Mouse (Mus musculus) embryonic facial prominence, embryonic 10.5 days (tissue): ENCODE results near the gene Spem1. TPM values are rescaled to one million over a fixed set of nuclear protein-coding genes. Genes with fewer than 3 reads are reported as not detected.

Experiments used
- DNase-seq: peaks from one replicate; pipeline ENCODE4 v3.0.0-alpha.2; 2017; ENCODE audit warnings: low spot score
- H3K27ac ChIP-seq: fragments of 300-500 bp; sonication (generic); replicated peaks from 2 replicates; pipeline ENCODE4 v1.5.1; 2016; ENCODE audit warnings: mild to moderate bottlenecking
- H3K27me3 ChIP-seq: fragments of 300-500 bp; sonication (generic); replicated peaks from 2 replicates; pipeline ENCODE4 v1.6.1; 2016; ENCODE audit warnings: low read depth, mild to moderate bottlenecking; ENCODE audit not compliant: poor library complexity, severe bottlenecking
- H3K36me3 ChIP-seq: fragments of 300-500 bp; sonication (generic); replicated peaks from 2 replicates; pipeline ENCODE4 v1.6.1; 2016; ENCODE audit warnings: mild to moderate bottlenecking, moderate library complexity
- H3K4me1 ChIP-seq: fragments of 300-500 bp; sonication (generic); 2 replicates; pipeline ENCODE4 v1.6.1; 2016
- H3K4me3 ChIP-seq: fragments of 300-500 bp; sonication (generic); 2 replicates; pipeline ENCODE4 v1.5.1; 2016; ENCODE audit warnings: mild to moderate bottlenecking, moderate library complexity
- H3K9me3 ChIP-seq: fragments of 300-500 bp; sonication (generic); 2 replicates; pipeline ENCODE4 v1.6.1; 2016; ENCODE audit warnings: mild to moderate bottlenecking
- WGBS: fragments of 180-500 bp; shearing (Covaris S2); methylation state at CpG from one replicate; pipeline ENCODE4 v1.1.7; 2016; 5-methylcytosine and 5-hydroxymethylcytosine counted together
- polyA plus RNA-seq: library from polyadenylated mRNA; unstranded; fragments of >200 nt; fragmentation: Nextera tagmentation; extraction: Ambion mirVana; gene quantifications from 2 replicates; pipeline ENCODE4 v1.2.1, GENCODE M21; 2016

The Spem1 gene
- polyA plus RNA-seq, 1 experiment from 2014 or later = 0.14 TPM

- DNase-seq = no peak
These were observed 17.4 kb downstream of the Spem1 start for GRCm38 (mm10) chr11:69804652-69804940.

GRCm38 (mm10) chr11:69803786-69804651 is 18.0 kb downstream of the Spem1 start:
- peaks cover 61% of the 10 kb centered on the region for H3K4me1 ChIP-seq
- H3K4me3 ChIP-seq = peak overlapping the region; percentile 67
- H3K27ac ChIP-seq = peak overlapping the region; percentile 31
- H3K36me3 ChIP-seq = no peaks in the 10 kb centered on the region
- peak; percentile 84 for DNase-seq
- no peaks in the 10 kb centered on the region; the same call in 1 of the 2 replicates for H3K9me3 ChIP-seq
- H3K27me3 ChIP-seq = peaks cover 85% of the 10 kb centered on the region
- 1% methylated on average over 60 of the region's 60 CpGs for WGBS

More at GRCm38 (mm10) chr11:69804652-69804940, 17.4 kb downstream of the Spem1 start:
- Histone ChIP-seq H3K36me3 (no peaks in the 10 kb centered on the region), H3K4me3 (peak overlapping the region; percentile 67), H3K27ac (no peak overlapping the region), H3K9me3 (no peaks in the 10 kb centered on the region; the same call in 1 of the 2 replicates), H3K27me3 (peaks cover 79% of the 10 kb centered on the region), H3K4me1 (peaks cover 55% of the 10 kb centered on the region)
- WGBS = 5% methylated on average over 12 of the region's 12 CpGs

- Histone ChIP-seq H3K9me3 (no peaks in the 10 kb centered on the region; the same call in 1 of the 2 replicates), H3K4me1 (peaks cover 63% of the 10 kb centered on the region), H3K27ac (peak overlapping the region; percentile 31), H3K4me3 (peak overlapping the region; percentile 67), H3K27me3 (peaks cover 92% of the 10 kb centered on the region), H3K36me3 (no peaks in the 10 kb centered on the region)
- DNase-seq = no peak
- 2% methylated on average over 12 of the region's 12 CpGs for WGBS
These were observed 18.7 kb downstream of the Spem1 start for GRCm38 (mm10) chr11:69803328-69803727.

- peaks cover 63% of the 10 kb centered on the region for H3K4me1 ChIP-seq
- H3K36me3 ChIP-seq = no peaks in the 10 kb centered on the region
- WGBS = under 1% methylated on average over 33 of the region's 33 CpGs
- H3K4me3 ChIP-seq = peak overlapping the region; percentile 67
- no peaks in the 10 kb centered on the region; the same call in 1 of the 2 replicates for H3K9me3 ChIP-seq
- DNase-seq = peak; percentile 86
- H3K27ac ChIP-seq = peak overlapping the region; percentile 63
- peaks cover 98% of the 10 kb centered on the region for H3K27me3 ChIP-seq
These were observed 19.3 kb downstream of the Spem1 start for GRCm38 (mm10) chr11:69802648-69803105.

- 1% methylated on average over 33 of the region's 33 CpGs for WGBS
- peak; percentile 43 for DNase-seq
- Histone ChIP-seq H3K4me1 (peaks cover 63% of the 10 kb centered on the region), H3K27me3 (peaks cover 100% of the 10 kb centered on the region), H3K27ac (peak within 1 kb of the TSS; percentile 91), H3K4me3 (peak within 1 kb of the TSS; percentile 67), H3K9me3 (no peaks in the 10 kb centered on the region; the same call in 1 of the 2 replicates), H3K36me3 (no peaks in the 10 kb centered on the region)
These were observed 20.5 kb downstream of the Spem1 start, which contains the start of gene Fgf11 for GRCm38 (mm10) chr11:69801379-69801977. Fgf11 (minus strand) TSS chr11:69801857.

- Histone ChIP-seq H3K27ac (peak overlapping the region; percentile 91), H3K4me1 (peaks cover 68% of the 10 kb centered on the region), H3K9me3 (no peaks in the 10 kb centered on the region), H3K36me3 (no peaks in the 10 kb centered on the region), H3K4me3 (peak overlapping the region; percentile 67), H3K27me3 (peaks cover 100% of the 10 kb centered on the region)
- DNase-seq = peak; percentile 88
- WGBS = under 1% methylated on average over 36 of the region's 36 CpGs
These were observed 21.4 kb downstream of the Spem1 start for GRCm38 (mm10) chr11:69800392-69801197.

GRCm38 (mm10) chr11:69800138-69800391 is 21.9 kb downstream of the Spem1 start:
- peaks cover 100% of the 10 kb centered on the region for H3K27me3 ChIP-seq
- H3K4me1 ChIP-seq = peaks cover 72% of the 10 kb centered on the region
- H3K36me3 ChIP-seq = no peaks in the 10 kb centered on the region
- H3K27ac ChIP-seq = peak overlapping the region; percentile 91
- no peak for DNase-seq
- H3K4me3 ChIP-seq = peak overlapping the region; percentile 67
- no peaks in the 10 kb centered on the region for H3K9me3 ChIP-seq
- under 1% methylated on average over 11 of the region's 11 CpGs for WGBS

- Histone ChIP-seq H3K4me3 (peak overlapping the region; percentile 67), H3K27me3 (peaks cover 100% of the 10 kb centered on the region), H3K27ac (peak overlapping the region; percentile 91), H3K36me3 (no peaks in the 10 kb centered on the region), H3K9me3 (no peaks in the 10 kb centered on the region), H3K4me1 (peaks cover 67% of the 10 kb centered on the region)
- DNase-seq = no peak
- 23% methylated on average over 12 of the region's 12 CpGs for WGBS
These were observed 22.4 kb downstream of the Spem1 start for GRCm38 (mm10) chr11:69799394-69800137.

GRCm38 (mm10) chr11:69797924-69798323 is 24.1 kb downstream of the Spem1 start:
- peaks cover 100% of the 10 kb centered on the region for H3K27me3 ChIP-seq
- 77% methylated on average over 7 of the region's 7 CpGs for WGBS
- H3K27ac ChIP-seq = no peak overlapping the region

GRCm38 (mm10) chr11:69795983-69796435 is 26.0 kb downstream of the Spem1 start:
- DNase-seq = no peak
- Histone ChIP-seq H3K27ac (peak overlapping the region; percentile 66; the same call in 1 of the 2 replicates), H3K4me1 (peaks cover 32% of the 10 kb centered on the region), H3K36me3 (no peaks in the 10 kb centered on the region), H3K4me3 (peak overlapping the region; percentile 64), H3K9me3 (no peaks in the 10 kb centered on the region), H3K27me3 (peaks cover 89% of the 10 kb centered on the region)
- 2% methylated on average over 13 of the region's 13 CpGs for WGBS

More at GRCm38 (mm10) chr11:69797924-69798323, 24.1 kb downstream of the Spem1 start:
- Histone ChIP-seq H3K9me3 (no peaks in the 10 kb centered on the region), H3K4me3 (no peak overlapping the region), H3K4me1 (peaks cover 51% of the 10 kb centered on the region), H3K36me3 (no peaks in the 10 kb centered on the region)
- no peak for DNase-seq

- WGBS = 2% methylated on average over 52 of the region's 52 CpGs
- DNase-seq = peak; percentile 93
- Histone ChIP-seq H3K27me3 (peaks cover 83% of the 10 kb centered on the region), H3K4me3 (peak within 1 kb of the TSS; percentile 64), H3K27ac (peak within 1 kb of the TSS; percentile 66), H3K4me1 (peaks cover 25% of the 10 kb centered on the region), H3K9me3 (no peaks in the 10 kb centered on the region), H3K36me3 (no peaks in the 10 kb centered on the region)
These were observed 26.6 kb downstream of the Spem1 start, which contains the start of gene Chrnb1 for GRCm38 (mm10) chr11:69795168-69795982. Chrnb1 (minus strand) TSS chr11:69795943.
